Mouse (Mus musculus): ENCODE results near the gene Sycp2. TPM values are rescaled to one million over a fixed set of nuclear protein-coding genes. Genes with fewer than 3 reads are reported as not detected.

Sycp2 gene
- polyA plus RNA-seq, 1 experiment = 0.04 TPM

GRCm38 (mm10) chr2:178319766-178320165 is 87.7 kb downstream of the Sycp2 start:
- H3K4me3 ChIP-seq (replicated peaks; ENCODE audit: extremely low read depth, low read depth, low read length) = no peak overlapping the region
- no peak for DNase-seq
- no peak for TF ChIP-seq CTCF (IDR thresholded peaks at IDR 0.05; ENCODE audit: insufficient read depth, low read length)
- no peak for TF ChIP-seq POLR2A (IDR thresholded peaks at IDR 0.05; ENCODE audit: borderline replicate concordance, extremely low read depth, low read depth, low read length)
- 71% methylated on average over 7 of the region's 7 CpGs for WGBS
- no peaks in the 10 kb centered on the region for H3K4me1 ChIP-seq (ENCODE audit: control insufficient read depth, insufficient read depth, low read length)

GRCm38 (mm10) chr2:178316281-178316680 is 91.2 kb downstream of the Sycp2 start:
- no peak for TF ChIP-seq CTCF (IDR thresholded peaks at IDR 0.05; ENCODE audit: insufficient read depth, low read length)
- no peak for TF ChIP-seq POLR2A (IDR thresholded peaks at IDR 0.05; ENCODE audit: borderline replicate concordance, extremely low read depth, low read depth, low read length)
- no peak for DNase-seq
- 79% methylated on average over 1 of the region's 1 CpGs for WGBS
- H3K4me1 ChIP-seq (ENCODE audit: control insufficient read depth, insufficient read depth, low read length) = no peaks in the 10 kb centered on the region
- no peak overlapping the region for H3K4me3 ChIP-seq (replicated peaks; ENCODE audit: extremely low read depth, low read depth, low read length)

GRCm38 (mm10) chr2:178313539-178313938 is 93.9 kb downstream of the Sycp2 start:
- DNase-seq = no peak
- 65% methylated on average over 7 of the region's 7 CpGs for WGBS
- no peak overlapping the region for H3K4me3 ChIP-seq (replicated peaks; ENCODE audit: extremely low read depth, low read depth, low read length)

GRCm38 (mm10) chr2:178304669-178305068 is 102.8 kb downstream of the Sycp2 start:
- H3K4me1 ChIP-seq (ENCODE audit: control insufficient read depth, insufficient read depth, low read length) = no peaks in the 10 kb centered on the region
- no peak for DNase-seq
- H3K4me3 ChIP-seq (replicated peaks; ENCODE audit: extremely low read depth, low read depth, low read length) = no peak overlapping the region
- 67% methylated on average over 6 of the region's 6 CpGs for WGBS
- TF ChIP-seq CTCF (IDR thresholded peaks at IDR 0.05; ENCODE audit: insufficient read depth, low read length) (no peak), POLR2A (IDR thresholded peaks at IDR 0.05; ENCODE audit: borderline replicate concordance, extremely low read depth, low read depth, low read length) (no peak)

More at GRCm38 (mm10) chr2:178313539-178313938, 93.9 kb downstream of the Sycp2 start:
- TF ChIP-seq POLR2A (IDR thresholded peaks at IDR 0.05; ENCODE audit: borderline replicate concordance, extremely low read depth, low read depth, low read length) = no peak
- no peak for TF ChIP-seq CTCF (IDR thresholded peaks at IDR 0.05; ENCODE audit: insufficient read depth, low read length)
- H3K4me1 ChIP-seq (ENCODE audit: control insufficient read depth, insufficient read depth, low read length) = no peaks in the 10 kb centered on the region

- Histone ChIP-seq H3K4me1 (ENCODE audit: control insufficient read depth, insufficient read depth, low read length) (no peaks in the 10 kb centered on the region), H3K4me3 (replicated peaks; ENCODE audit: extremely low read depth, low read depth, low read length) (no peak overlapping the region)
- DNase-seq = no peak
- TF ChIP-seq CTCF (IDR thresholded peaks at IDR 0.05; ENCODE audit: insufficient read depth, low read length) (no peak), POLR2A (IDR thresholded peaks at IDR 0.05; ENCODE audit: borderline replicate concordance, extremely low read depth, low read depth, low read length) (no peak)
- 36% methylated on average over 1 of the region's 1 CpGs for WGBS
Observed at GRCm38 (mm10) chr2:178304188-178304529, 103.3 kb downstream of the Sycp2 start.

- Histone ChIP-seq H3K4me3 (replicated peaks; ENCODE audit: extremely low read depth, low read depth, low read length) (no peak overlapping the region), H3K4me1 (ENCODE audit: control insufficient read depth, insufficient read depth, low read length) (no peaks in the 10 kb centered on the region)
- no peak for DNase-seq
- TF ChIP-seq CTCF (IDR thresholded peaks at IDR 0.05; ENCODE audit: insufficient read depth, low read length) (no peak), POLR2A (IDR thresholded peaks at IDR 0.05; ENCODE audit: borderline replicate concordance, extremely low read depth, low read depth, low read length) (no peak)
- WGBS = 68% methylated on average over 8 of the region's 8 CpGs
Observed at GRCm38 (mm10) chr2:178303453-178304187, 103.9 kb downstream of the Sycp2 start.

Other genes starting within 250 kb of the Sycp2 start
- 5.3 and 6.0 TPM in 2 replicates for gene Ppp1r3d, start 6.8 kb upstream of the Sycp2 start, polyA plus RNA-seq (2012; rRNA removed)
- 2.4 and 3.3 TPM in 2 replicates for gene Fam217b, start 6.8 kb upstream of the Sycp2 start, polyA plus RNA-seq (2012; rRNA removed)
- 0.50 and 0.63 TPM in 2 replicates for gene Cdh26, start 22.8 kb upstream of the Sycp2 start, polyA plus RNA-seq (2012; rRNA removed)